Mouse (Mus musculus): ENCODE measurements at regions not wholly inside any gene's neighbourhood (a gene's known extent, or its start where the extent isn't known, plus 50 kb on each side); places are given as distances from the start of the nearest gene placed in this dataset.

DNA sequence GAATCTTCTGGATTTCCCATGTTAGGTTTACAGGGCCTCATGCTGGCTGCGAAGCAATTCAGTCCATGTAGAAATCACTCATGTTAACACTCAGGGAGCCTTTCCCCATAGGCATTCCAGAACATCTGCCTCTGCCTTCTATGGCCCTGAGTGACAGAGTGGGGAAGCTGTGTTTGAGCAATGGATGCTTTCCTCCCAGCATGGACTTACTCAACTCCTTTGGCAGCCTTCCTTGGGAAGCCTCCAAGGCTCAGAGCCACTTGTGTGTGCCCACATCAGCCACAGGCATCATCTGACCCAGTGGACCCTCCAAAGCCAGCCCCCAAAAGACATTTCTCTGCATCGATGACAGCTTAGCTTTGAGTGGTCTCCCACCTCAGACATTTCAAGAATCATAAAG is 318.8 kb downstream of the Rps29 start:
- H3K4me3 ChIP-seq (ENCODE audit: insufficient read depth, low read length) = no peak overlapping the region
- TF ChIP-seq CTCF (IDR thresholded peaks at IDR 0.05; ENCODE audit: borderline replicate concordance, insufficient read depth, low read length) (no peak), POLR2A (IDR thresholded peaks at IDR 0.05; ENCODE audit: low read depth, low read length) (no peak)
- H3K4me1 ChIP-seq (ENCODE audit: control insufficient read depth, insufficient read depth, low read length) = no peaks in the 10 kb centered on the region
- no peak overlapping the region for H3K27ac ChIP-seq (ENCODE audit: insufficient read depth, low read length)

DNA sequence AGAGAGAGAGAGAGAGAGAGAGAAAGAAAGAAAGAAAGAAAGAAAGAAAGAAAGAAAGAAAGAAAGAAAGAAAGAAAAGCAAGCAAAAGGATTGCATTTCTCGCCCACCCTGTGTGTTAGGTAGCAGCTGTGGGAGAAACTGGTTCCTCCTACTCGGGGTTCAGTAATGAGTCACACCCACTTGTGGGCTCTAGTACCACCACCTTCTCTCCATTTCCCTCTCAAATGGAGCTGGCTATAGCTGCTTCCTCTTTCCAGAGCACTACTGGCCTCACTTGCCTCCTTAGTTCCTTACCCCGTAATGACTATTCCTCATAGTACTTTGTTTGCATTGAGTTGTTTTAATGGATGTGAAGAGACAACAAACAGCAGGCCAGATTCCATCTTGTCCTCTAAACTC is 323.0 kb downstream of the Rps29 start:
- no peak overlapping the region for H3K4me3 ChIP-seq (ENCODE audit: insufficient read depth, low read length)
- TF ChIP-seq CTCF (IDR thresholded peaks at IDR 0.05; ENCODE audit: borderline replicate concordance, insufficient read depth, low read length) (no peak), POLR2A (IDR thresholded peaks at IDR 0.05; ENCODE audit: low read depth, low read length) (no peak)
- H3K4me1 ChIP-seq (ENCODE audit: control insufficient read depth, insufficient read depth, low read length) = no peaks in the 10 kb centered on the region

DNA sequence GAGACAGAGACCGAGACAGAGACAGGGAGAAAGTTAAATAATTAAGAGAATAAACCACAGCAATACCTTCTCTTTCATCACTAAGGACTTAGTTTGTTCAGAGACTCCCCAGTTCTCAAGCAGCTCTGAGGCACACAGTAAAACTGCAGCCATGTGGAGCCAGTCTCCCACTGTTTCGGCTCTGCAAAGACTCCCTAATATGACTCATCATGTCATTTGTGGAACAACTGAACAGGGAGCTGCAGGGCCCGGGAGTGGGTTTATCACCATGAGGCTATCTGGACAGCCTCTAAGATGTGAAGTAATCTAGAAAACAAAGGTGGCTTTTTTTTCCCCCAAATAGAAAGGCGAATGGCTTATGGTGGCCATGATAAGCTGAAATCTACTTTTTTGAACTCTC is 325.1 kb downstream of the Rps29 start:
- no peak overlapping the region; the same call in 1 of the 2 replicates for H3K27ac ChIP-seq (ENCODE audit: insufficient read depth, low read length)
- H3K4me3 ChIP-seq (ENCODE audit: insufficient read depth, low read length) = no peak overlapping the region
- TF ChIP-seq CTCF (IDR thresholded peaks at IDR 0.05; ENCODE audit: borderline replicate concordance, insufficient read depth, low read length) (no peak), POLR2A (IDR thresholded peaks at IDR 0.05; ENCODE audit: low read depth, low read length) (no peak)
- no peaks in the 10 kb centered on the region for H3K4me1 ChIP-seq (ENCODE audit: control insufficient read depth, insufficient read depth, low read length)

More for the DNA sequence above, 323.0 kb downstream of the Rps29 start:
- no peak overlapping the region for H3K27ac ChIP-seq (ENCODE audit: insufficient read depth, low read length)

DNA sequence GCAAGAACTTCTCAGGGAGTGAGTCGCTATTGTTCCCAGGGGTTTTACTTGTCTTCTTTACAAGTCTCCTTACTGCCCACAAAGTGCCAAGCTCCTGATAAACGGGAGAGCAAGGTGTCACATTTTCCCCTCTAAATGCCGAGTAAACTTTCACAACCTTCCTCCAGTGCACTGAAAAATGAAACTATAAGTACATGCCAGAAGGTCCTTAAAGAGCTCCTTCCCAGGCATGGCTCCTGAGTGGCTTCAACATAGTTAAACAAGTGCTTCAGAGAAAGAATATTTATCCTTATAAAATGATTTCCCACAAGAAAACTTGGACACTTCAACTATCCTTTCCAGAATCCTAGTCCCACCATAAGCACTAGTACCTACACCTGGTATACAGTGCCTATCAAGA is 329.6 kb downstream of the Rps29 start:
- no peak overlapping the region for H3K27ac ChIP-seq (ENCODE audit: insufficient read depth, low read length)
- no peaks in the 10 kb centered on the region for H3K4me1 ChIP-seq (ENCODE audit: control insufficient read depth, insufficient read depth, low read length)
- H3K4me3 ChIP-seq (ENCODE audit: insufficient read depth, low read length) = no peak overlapping the region
- TF ChIP-seq POLR2A (IDR thresholded peaks at IDR 0.05; ENCODE audit: low read depth, low read length) = no peak
- TF ChIP-seq CTCF (IDR thresholded peaks at IDR 0.05; ENCODE audit: borderline replicate concordance, insufficient read depth, low read length) = no peak

DNA sequence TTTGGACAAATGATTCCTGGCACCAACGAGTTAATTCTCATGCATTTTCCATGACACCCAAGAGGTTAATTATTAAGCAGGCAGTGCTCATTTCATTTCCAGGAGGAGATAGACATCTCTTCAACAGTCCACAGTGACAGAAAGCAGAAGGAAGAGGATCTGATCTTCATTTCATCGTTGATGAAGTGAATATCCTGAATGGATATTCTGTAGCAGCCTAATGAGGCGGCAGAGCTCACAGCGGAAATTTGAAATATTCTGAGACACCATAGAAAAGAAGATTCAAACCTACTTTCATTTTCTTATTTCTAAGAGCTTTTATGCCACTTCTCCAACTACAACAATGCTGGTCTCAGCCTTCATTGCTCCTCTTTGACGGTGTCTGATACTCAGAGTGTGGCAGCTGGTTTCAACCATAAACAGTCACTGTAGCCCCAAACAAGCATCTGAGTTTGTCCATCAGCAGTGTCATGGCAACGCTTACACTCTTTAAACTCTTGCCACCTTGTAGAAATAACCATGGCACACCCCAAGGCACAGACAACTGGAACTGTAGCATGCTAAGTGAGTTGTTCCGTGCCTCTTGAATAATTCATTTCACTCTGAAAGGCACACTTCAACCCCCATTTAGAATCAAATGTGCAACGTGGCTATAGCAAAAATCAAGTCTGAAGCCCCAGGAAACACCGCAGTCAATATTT is 331.3 kb downstream of the Rps29 start:
- Histone ChIP-seq H3K27ac (ENCODE audit: insufficient read depth, low read length) (no peak overlapping the region), H3K4me3 (ENCODE audit: insufficient read depth, low read length) (no peak overlapping the region), H3K4me1 (ENCODE audit: control insufficient read depth, insufficient read depth, low read length) (no peaks in the 10 kb centered on the region)
- TF ChIP-seq CTCF (IDR thresholded peaks at IDR 0.05; ENCODE audit: borderline replicate concordance, insufficient read depth, low read length) = no peak
- no peak for TF ChIP-seq POLR2A (IDR thresholded peaks at IDR 0.05; ENCODE audit: low read depth, low read length)

DNA sequence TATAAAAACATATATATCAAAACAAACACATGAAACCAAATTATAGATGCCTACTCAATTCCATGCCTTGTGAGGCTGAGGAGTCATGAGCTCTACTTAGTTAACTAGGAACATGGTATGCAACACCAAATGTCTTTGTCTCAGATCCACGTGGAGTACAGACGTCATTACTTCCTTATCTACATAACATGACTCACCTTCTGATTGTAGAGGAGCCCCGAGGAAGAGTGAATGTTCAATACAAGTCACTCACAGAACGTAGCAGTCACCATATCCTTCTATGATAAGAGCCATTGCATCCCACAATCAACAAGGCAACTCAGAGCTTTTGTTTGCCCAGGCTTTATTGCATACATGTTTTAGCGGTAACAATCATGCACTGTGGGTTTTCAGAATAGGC is 364.6 kb downstream of the Rps29 start:
- no peak for TF ChIP-seq POLR2A (IDR thresholded peaks at IDR 0.05; ENCODE audit: low read depth, low read length)
- no peak for TF ChIP-seq CTCF (IDR thresholded peaks at IDR 0.05; ENCODE audit: borderline replicate concordance, insufficient read depth, low read length)
- Histone ChIP-seq H3K27ac (ENCODE audit: insufficient read depth, low read length) (no peak overlapping the region), H3K4me3 (ENCODE audit: insufficient read depth, low read length) (no peak overlapping the region), H3K4me1 (ENCODE audit: control insufficient read depth, insufficient read depth, low read length) (no peaks in the 10 kb centered on the region)

DNA sequence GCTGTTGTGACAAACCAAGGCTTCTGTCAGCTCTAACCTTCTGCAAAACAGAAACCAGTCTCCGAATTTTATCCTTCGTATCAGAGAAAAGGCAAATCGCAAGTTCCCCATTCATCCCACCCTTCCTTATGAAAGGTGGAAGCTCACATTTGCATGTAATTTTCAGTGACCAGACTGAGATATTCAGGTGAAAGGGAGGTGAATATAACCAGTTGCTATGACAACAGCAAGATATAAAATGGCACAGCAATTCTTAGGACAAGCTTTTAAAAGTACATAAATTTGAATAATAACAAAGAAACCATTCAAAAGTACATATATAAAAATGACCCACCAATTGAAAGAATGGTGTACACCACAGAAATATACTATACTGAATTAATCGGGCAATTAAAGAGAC is 375.4 kb downstream of the Rps29 start:
- Histone ChIP-seq H3K27ac (ENCODE audit: insufficient read depth, low read length) (no peak overlapping the region), H3K4me1 (ENCODE audit: control insufficient read depth, insufficient read depth, low read length) (no peaks in the 10 kb centered on the region), H3K4me3 (ENCODE audit: insufficient read depth, low read length) (no peak overlapping the region)
- TF ChIP-seq POLR2A (IDR thresholded peaks at IDR 0.05; ENCODE audit: low read depth, low read length) (no peak), CTCF (IDR thresholded peaks at IDR 0.05; ENCODE audit: borderline replicate concordance, insufficient read depth, low read length) (no peak)

DNA sequence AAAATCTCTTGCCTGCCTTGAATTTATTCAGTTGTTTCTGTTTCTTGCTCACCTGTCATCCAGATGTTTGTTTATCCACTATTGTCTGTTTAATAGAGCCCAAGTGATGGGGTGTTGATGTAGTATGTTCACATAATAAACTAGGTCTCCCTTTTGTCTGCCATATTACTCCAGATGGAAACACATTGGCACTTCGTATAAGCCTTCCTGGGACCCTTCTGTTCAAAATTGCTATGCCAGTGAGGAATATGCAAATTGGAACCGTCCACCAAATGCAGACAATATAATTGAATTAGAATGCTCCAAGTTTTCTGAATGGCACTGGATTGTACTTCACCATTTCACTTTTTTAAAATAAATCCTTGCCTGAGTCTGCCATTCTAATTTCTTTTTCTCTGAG is 383.5 kb downstream of the Rps29 start:
- TF ChIP-seq POLR2A (IDR thresholded peaks at IDR 0.05; ENCODE audit: low read depth, low read length) = no peak
- no peak for TF ChIP-seq CTCF (IDR thresholded peaks at IDR 0.05; ENCODE audit: borderline replicate concordance, insufficient read depth, low read length)
- Histone ChIP-seq H3K4me1 (ENCODE audit: control insufficient read depth, insufficient read depth, low read length) (no peaks in the 10 kb centered on the region), H3K4me3 (ENCODE audit: insufficient read depth, low read length) (no peak overlapping the region), H3K27ac (ENCODE audit: insufficient read depth, low read length) (no peak overlapping the region)

DNA sequence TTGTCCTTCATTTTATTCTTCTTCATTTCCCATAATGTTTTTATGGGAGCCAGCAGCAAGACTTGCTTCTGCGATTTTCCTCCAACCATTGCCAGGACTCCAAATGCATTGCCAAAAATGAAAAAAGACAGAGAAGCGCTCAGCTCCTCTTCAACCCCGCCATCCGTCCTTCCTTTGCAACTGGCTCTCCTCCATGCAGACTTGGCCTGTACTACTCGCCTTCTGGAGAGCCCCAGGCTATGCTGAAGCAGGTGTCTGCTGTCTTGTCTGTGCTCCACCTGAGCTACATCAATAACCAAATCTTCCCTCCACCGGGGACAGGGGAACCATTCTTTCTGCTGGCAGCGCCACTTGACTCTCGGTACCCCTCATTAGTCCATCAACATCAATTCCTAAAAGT is 384.2 kb downstream of the Rps29 start:
- Histone ChIP-seq H3K27ac (ENCODE audit: insufficient read depth, low read length) (no peak overlapping the region), H3K4me3 (ENCODE audit: insufficient read depth, low read length) (no peak overlapping the region)
- no peak for TF ChIP-seq POLR2A (IDR thresholded peaks at IDR 0.05; ENCODE audit: low read depth, low read length)
- TF ChIP-seq CTCF (IDR thresholded peaks at IDR 0.05; ENCODE audit: borderline replicate concordance, insufficient read depth, low read length) = no peak

DNA sequence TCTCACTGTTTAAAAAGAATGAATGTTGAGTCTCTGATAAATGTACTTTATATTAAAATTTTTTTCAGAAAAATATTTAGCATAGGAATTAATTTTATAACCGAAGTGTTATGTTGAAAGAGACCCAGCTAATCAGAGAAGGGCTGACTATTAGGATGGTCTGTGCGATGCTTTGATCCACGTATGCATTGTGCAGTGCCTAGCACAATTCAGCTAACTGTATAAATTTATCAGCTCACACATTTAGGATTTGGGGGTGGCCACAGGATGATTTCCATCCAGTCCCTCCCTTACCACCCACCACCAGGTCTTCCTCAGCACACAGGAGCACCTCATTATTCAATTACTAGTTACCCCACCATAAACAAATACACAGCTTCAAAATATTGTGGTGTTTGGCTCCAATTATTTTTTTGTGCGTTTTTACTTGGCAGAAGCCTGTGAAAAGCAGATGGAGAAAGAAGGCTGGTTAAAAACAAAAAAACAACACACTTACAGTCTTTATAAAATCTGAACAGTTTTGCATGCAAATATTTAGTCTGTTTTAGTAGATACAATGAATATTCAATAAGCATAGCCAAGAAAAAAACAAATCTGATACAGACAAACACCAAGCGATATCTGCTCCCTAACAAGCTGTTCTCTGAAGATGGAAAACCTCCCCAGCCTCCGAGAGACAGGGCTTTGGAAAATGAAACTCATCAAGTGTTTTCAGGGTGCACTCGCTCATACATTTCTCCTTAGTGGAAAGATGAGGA is 400.5 kb downstream of the Rps29 start:
- Histone ChIP-seq H3K27ac (ENCODE audit: insufficient read depth, low read length) (no peak overlapping the region), H3K4me3 (ENCODE audit: insufficient read depth, low read length) (no peak overlapping the region), H3K4me1 (ENCODE audit: control insufficient read depth, insufficient read depth, low read length) (no peaks in the 10 kb centered on the region)
- TF ChIP-seq POLR2A (IDR thresholded peaks at IDR 0.05; ENCODE audit: low read depth, low read length) (no peak), CTCF (IDR thresholded peaks at IDR 0.05; ENCODE audit: borderline replicate concordance, insufficient read depth, low read length) (no peak)

More for the DNA sequence above, 384.2 kb downstream of the Rps29 start:
- H3K4me1 ChIP-seq (ENCODE audit: control insufficient read depth, insufficient read depth, low read length) = no peaks in the 10 kb centered on the region
